Mouse (Mus musculus) bone marrow macrophage, adult 2 months (primary cell): ENCODE results near the gene Tuba4a.

Experiments
- CTCF ChIP-seq: IDR thresholded peaks from 2 replicates; pipeline ENCODE4 v1.5.1; 2012; ENCODE audit warnings: low read depth, mild to moderate bottlenecking, low read length, moderate library complexity
- POLR2A ChIP-seq: IDR thresholded peaks from 2 replicates; pipeline ENCODE4 v1.6.1; 2012; ENCODE audit warnings: mild to moderate bottlenecking, low read depth, low read length, borderline replicate concordance

DNA sequence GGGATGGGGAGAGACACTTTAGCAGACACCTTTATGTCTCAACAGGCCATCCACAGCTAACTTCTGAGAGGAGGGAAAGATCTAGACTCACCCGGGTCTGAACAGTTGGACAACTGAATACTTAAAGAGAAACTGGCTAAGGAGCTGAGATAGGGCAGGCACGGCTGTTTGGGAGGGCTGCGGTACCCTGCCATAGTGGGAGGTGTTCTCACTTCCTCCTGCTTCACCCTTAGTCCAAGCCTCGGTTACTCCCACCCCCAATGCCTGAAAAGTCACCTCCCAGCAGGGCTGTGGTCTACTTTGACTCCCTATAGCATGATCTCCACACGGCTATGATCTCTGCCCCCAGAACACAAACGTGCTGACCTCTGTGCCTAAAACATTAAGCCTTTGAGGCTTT, 3.9 kb upstream of the Tuba4a start:
- TF ChIP-seq CTCF (no peak), POLR2A (no peak)
